Mouse (Mus musculus) small intestine, adult 2 months (tissue): ENCODE data around the gene Dhps.

Experiments
- CTCF ChIP-seq: fragments of 200-500 bp; IDR thresholded peaks from 2 replicates; pipeline ENCODE4 v1.5.1; 2012; ENCODE audit warnings: low read depth, mild to moderate bottlenecking, control low read depth, inconsistent platforms, low read length, moderate library complexity, mixed read lengths; ENCODE audit not compliant: insufficient replicate concordance, insufficient read length; ENCODE audit errors: extremely low read depth
- POLR2A ChIP-seq: fragments of 200-500 bp; IDR thresholded peaks from 2 replicates; pipeline ENCODE4 v1.6.1; 2012; ENCODE audit warnings: low read depth, mild to moderate bottlenecking, control low read depth, inconsistent platforms, low read length, moderate library complexity

DNA sequence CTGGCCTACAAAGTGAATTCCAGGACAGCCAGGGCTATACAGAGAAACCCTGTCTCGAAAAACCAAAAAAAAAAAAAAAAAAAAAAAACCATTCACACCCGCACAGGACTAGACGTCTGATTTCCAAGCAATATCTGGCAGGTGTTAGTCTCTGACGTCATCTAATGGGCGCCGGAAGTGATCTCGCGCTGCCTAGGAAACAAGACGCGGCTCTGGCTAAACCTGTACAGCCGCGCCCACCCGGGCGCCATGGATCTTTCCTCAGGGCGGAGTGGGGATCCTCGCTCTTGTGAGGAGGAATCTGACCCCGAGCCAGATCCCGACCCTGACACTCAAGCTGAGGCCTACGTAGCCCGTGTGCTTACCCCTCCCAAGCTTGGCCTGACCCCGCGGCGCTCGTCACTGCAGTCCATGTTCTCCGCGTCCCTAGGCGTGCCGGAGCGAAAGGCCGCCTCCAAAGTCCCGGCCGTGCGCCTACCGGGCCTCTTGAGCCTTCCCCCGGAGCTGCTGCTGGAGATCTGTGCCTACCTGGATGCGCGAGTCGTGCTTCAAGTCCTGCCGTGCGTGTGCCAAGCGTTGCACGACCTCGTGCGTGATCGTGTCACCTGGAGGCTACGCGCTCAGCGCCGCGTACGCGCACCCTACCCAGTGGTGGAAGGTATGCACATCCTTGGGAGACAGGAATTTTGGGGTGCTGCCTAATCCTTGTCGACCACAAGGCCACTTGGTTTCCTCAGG lies 11.5 kb upstream of the Dhps start, which contains the start of gene Fbxw9:
- no peak for TF ChIP-seq CTCF
- TF ChIP-seq POLR2A = no peak
